Mouse (Mus musculus) bone marrow macrophage, adult 2 months (primary cell): ENCODE data around the gene Mtg2. TPM values are rescaled to one million over a fixed set of nuclear protein-coding genes. Genes with fewer than 3 reads are reported as not detected.
A peak's percentile ranks its signal among the peaks of the same experiment; 100 is the strongest.

Experiments
- H3K27ac ChIP-seq: 2 replicates; pipeline ENCODE4 v1.5.1; 2012; ENCODE audit warnings: low read depth, low read length; ENCODE audit not compliant: insufficient read depth
- H3K4me1 ChIP-seq: 2 replicates; pipeline ENCODE4 v1.6.1; 2012; ENCODE audit warnings: low read length; ENCODE audit not compliant: control insufficient read depth, insufficient read depth
- H3K4me3 ChIP-seq: 2 replicates; pipeline ENCODE4 v1.5.1; 2012; ENCODE audit warnings: mild to moderate bottlenecking, low read length, moderate library complexity; ENCODE audit not compliant: insufficient read depth
- CTCF ChIP-seq: IDR thresholded peaks from 2 replicates; pipeline ENCODE4 v1.5.1; 2012; ENCODE audit warnings: low read depth, mild to moderate bottlenecking, low read length, moderate library complexity
- POLR2A ChIP-seq: IDR thresholded peaks from 2 replicates; pipeline ENCODE4 v1.6.1; 2012; ENCODE audit warnings: mild to moderate bottlenecking, low read depth, low read length, borderline replicate concordance
- polyA plus RNA-seq: library from polyadenylated mRNA; stranded (reverse); fragments of >200 nt; gene quantifications from 2 replicates; pipeline ENCODE4 v1.2.4, GENCODE M21; 2012; ENCODE audit not compliant: missing spikeins, insufficient read depth, insufficient read length

The Mtg2 gene
- polyA plus RNA-seq, 1 experiment, result 11.7 TPM

DNA sequence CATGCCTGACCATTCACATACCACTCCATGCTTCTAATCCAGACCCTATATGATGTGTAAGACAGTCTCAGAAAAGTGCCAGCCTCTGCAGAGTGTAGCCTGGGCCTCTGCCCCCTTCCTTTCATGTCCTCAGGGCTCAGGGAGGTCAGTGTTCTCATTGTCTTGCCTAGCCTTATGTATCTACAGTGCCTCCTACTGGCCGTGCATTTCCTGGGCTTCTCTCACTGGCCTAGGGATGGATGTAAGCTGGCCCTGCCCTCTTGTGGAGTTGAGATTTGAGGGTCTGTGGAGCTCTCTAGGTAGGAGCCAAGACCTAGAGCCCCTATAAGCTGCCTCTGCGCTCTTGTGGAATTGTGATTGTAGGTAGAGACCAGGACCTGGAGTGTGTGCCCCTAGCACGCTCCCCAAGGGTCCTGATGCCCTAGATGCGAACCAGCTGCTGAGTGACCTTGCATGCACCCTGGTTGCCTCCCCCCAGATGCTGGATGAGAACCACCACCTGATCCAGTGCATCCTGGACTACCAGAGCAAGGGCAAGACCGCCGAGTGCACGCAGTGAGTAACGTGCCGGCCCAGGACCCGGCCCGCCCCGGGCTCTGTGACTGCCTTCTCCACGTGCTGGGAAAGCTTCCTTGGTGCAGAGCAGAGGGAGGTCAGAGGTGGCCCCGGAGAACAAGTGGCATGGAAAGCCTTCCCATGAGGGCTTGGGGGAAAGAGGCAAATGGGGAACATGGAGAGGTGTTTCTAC is 18.2 kb upstream of the Mtg2 start:
- H3K4me1 ChIP-seq, result no peaks in the 10 kb centered on the region
- H3K4me3 ChIP-seq, result no peak overlapping the region
- TF ChIP-seq CTCF (peak; percentile 65), POLR2A (no peak)
- no peak overlapping the region for H3K27ac ChIP-seq

DNA sequence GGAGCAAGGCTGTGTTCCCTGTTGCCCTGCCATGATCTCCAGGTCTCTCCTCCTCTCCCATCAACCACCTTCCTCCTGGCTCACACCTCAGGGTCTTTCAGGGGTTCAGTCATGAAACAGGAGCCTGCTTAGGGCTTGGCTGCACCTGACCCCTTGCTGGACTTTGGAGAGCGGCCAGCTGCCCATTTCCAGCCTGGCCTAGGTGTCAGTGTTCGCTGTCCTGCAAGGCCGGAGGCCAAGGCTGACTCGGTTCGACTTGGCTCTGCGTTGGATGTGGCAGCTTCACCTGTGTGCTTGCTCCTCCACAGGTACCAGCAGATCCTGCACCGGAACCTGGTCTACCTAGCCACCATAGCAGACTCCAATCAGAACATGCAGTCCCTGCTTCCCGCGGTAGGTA is 17.4 kb upstream of the Mtg2 start:
- TF ChIP-seq CTCF (no peak), POLR2A (no peak)
- no peak overlapping the region for H3K4me3 ChIP-seq
- no peak overlapping the region for H3K27ac ChIP-seq
- H3K4me1 ChIP-seq, result no peaks in the 10 kb centered on the region

DNA sequence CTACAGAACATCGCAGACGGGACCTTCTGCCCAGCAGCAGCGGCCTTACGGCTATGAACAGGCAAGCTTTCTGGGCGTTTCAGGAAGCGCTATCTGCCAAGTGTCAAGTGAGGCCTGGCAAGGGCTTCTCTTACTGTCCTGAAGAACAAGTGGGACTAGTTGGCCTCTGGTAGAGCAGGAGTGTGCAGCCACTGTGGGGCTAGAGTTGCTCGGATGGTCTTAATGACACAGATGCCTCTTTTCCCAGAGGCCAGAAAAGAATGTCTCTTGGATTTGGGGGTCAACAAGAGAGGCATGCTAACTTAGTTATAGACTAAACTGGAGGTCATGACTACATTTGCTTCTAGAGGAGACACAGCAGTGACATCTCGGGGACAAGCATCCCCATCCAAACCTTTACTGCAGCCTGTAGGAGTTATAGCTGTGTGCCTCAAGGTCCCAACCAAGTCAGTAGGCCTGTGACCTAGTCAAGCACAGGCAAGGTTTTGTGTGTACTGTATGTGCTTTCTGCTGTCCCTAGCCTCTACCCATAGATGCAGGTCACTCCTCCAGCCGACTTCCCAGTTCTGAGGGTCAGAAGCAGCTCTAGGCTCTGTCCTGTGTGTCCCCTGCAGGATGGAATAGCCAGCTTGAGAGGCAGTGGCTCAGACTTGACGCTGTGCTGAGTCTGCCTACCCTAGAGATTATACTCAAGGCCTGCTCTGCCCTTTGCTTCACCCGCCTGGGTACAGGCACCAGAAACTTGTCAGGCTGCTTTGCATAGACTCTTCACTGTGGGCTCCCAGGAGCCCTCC is 6.9 kb upstream of the Mtg2 start:
- Histone ChIP-seq H3K4me3 (no peak overlapping the region), H3K27ac (no peak overlapping the region), H3K4me1 (no peaks in the 10 kb centered on the region)
- TF ChIP-seq CTCF (no peak), POLR2A (no peak)

DNA sequence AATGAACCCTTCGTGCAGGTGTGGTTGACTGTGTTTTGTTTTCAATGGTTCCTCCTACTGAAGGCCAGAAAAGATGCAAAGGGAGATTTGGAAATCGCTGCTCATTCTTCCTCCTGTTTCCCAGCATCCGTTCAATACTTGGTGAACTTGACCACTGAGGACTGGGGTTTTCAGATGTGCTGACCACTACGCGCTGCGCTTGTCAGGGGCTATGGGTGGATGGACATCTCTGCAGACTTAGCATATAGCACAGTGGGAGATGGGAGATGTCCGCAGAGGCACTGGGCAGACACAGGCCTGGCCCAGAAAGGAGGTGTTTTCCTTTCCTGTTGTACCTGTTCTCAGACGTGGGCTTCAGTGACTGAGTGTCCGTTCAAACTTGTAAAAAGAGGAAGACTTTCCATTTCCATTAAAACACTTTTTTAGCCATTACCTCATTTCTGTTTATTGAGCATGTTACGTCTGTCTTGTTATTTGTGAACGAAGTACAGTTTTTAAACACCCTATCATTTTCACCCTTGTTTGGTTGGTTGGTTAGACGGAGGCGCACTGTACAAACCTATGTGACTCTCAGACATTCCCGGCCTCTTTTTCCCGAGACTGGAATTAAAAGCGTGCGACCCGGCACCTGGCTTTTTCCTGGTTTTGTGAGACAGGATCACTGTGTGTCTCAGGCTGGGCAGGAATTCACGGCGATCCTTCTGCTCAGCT is 463 bp upstream of the Mtg2 start:
- Histone ChIP-seq H3K27ac (peak overlapping the region; percentile 76), H3K4me3 (peak overlapping the region; percentile 93), H3K4me1 (peaks cover 7% of the 10 kb centered on the region)
- TF ChIP-seq CTCF (no peak), POLR2A (no peak)

DNA sequence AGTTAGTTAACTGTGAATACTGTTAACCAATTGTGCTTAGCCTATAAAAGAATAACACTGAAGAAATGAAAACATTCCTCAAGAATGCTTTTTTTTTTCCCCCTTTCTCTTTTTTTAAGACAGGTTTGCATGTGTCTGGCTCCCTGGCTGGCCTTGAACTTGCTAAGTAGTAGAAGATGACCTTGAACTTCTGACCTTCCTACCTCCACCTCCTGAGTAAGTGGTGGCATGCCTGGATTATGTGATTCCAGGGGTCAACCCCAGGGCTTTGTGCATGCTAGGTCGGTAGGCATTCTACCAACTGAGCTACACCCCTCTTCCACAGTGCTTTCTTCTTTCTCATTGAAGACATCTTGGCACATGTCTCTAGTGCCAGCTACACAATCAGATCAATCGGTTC is 1.3 kb downstream of the Mtg2 start:
- no peak overlapping the region for H3K4me3 ChIP-seq
- TF ChIP-seq POLR2A (no peak), CTCF (no peak)
- H3K27ac ChIP-seq, result no peak overlapping the region

DNA sequence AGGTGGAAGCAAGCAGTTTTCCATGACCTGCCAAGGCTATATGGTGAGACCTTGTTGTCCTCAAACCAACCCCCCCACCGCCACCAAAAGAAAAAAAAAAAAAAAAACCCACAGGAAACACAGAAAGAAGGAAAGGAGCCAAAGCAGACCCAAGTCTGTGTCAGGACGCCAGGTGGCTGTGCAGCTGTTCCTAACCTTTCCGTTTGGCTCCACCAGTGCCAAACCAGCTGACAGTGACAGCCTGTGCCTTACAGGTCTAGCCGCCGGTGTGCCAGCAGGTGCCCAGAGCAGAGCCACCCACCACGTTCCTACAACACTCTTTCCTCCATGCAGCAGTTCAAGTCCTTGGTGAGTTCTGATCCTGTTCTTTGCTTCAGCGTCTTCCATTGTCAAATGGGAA is 2.5 kb downstream of the Mtg2 start:
- Histone ChIP-seq H3K4me3 (no peak overlapping the region), H3K27ac (no peak overlapping the region), H3K4me1 (peaks cover 7% of the 10 kb centered on the region)
- no peak for TF ChIP-seq CTCF
- TF ChIP-seq POLR2A, result no peak

More for the DNA sequence above, 1.3 kb downstream of the Mtg2 start:
- H3K4me1 ChIP-seq, result peaks cover 7% of the 10 kb centered on the region

DNA sequence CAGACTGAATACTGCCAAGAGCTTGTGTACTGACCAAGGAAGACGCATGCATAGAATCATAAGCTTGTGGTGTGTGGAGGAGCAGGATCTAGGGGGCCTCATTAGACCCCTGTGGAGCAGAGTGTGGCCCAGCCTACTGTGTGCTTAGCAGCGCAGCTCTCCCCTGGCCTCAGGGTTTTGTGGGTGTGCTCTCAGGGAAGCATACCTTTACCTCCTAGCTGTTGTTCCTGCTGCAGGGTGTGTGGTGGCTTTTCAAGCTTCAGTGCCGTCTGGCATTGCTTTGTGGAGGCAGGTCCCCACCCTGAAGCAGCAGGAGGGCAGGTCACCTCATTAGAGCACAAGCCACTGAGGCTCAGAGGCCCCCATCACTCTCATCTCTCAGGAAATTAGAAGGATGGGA is 7.2 kb downstream of the Mtg2 start:
- Histone ChIP-seq H3K4me1 (no peaks in the 10 kb centered on the region), H3K27ac (no peak overlapping the region), H3K4me3 (no peak overlapping the region)
- no peak for TF ChIP-seq POLR2A
- no peak for TF ChIP-seq CTCF

DNA sequence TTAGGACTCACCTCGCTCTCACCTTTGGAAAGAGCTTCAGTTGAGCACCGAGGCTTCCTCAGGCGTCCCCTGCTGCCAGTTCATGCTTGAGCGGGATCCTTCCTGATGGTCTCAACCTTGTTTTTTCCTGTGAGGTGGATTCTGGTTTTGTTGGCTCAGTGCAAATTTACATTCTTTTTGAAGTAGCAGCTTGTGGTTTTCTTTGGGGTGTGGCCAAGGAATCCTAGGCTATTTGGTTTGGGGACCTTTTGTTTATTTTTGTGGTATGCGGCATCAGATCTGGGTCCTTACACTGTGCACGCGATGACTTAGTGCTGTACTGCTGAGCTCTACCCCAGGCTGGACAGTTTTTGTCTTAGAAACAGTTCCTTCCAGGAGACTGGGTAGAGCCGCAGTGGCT is 10.3 kb downstream of the Mtg2 start:
- no peaks in the 10 kb centered on the region for H3K4me1 ChIP-seq
- no peak for TF ChIP-seq CTCF
- TF ChIP-seq POLR2A, result no peak

DNA sequence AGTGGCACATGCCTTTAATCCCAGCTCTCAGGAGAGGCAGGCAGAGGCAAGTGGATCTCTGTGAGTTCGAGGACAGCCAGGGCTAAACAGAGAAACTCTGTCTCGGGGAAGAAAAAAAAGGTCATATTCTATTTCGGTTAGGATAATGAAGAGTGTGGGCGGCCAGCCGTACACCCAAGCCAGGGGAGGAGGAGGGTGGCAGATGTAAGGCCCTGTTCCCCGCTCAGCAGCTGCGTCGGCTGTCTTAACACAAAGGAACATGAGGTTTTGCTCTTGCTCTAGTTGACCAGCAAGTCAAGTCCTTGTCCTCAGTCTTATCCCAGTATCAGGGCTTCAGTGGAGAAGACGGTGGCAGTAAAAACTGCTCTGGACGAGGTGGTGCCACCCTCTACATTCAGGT is 12.7 kb downstream of the Mtg2 start:
- Histone ChIP-seq H3K27ac (no peak overlapping the region), H3K4me1 (no peaks in the 10 kb centered on the region), H3K4me3 (no peak overlapping the region)
- TF ChIP-seq CTCF, result no peak
- TF ChIP-seq POLR2A, result no peak

More for the DNA sequence above, 10.3 kb downstream of the Mtg2 start:
- Histone ChIP-seq H3K4me3 (no peak overlapping the region), H3K27ac (no peak overlapping the region)
